Mouse (Mus musculus) CH12.LX (cell line): Measurements from ENCODE around the gene Prdm2.

Experiments
- CTCF ChIP-seq, 2 experiments: IDR thresholded peaks in 1 of 2; conservative IDR thresholded peaks in 1 of 2; 2 replicates each; pipeline ENCODE4 v1.5.1; 2011 to 2012; ENCODE audit warnings: low read depth in 2 of 2, low read length in 2 of 2, improper control_type of control experiment in 1 of 2, inconsistent platforms in 1 of 2, mild to moderate bottlenecking in 1 of 2, moderate library complexity in 1 of 2
- EP300 ChIP-seq: IDR thresholded peaks from 2 replicates; pipeline ENCODE4 v1.6.1; 2011; ENCODE audit warnings: low read length, improper control_type of control experiment
- MAX ChIP-seq: IDR thresholded peaks from 2 replicates; pipeline ENCODE4 v1.6.1; 2011; ENCODE audit warnings: low read length, improper control_type of control experiment
- MYC ChIP-seq: IDR thresholded peaks from 2 replicates; pipeline ENCODE4 v1.6.1; 2011; ENCODE audit warnings: low read depth, mild to moderate bottlenecking, improper control_type of control experiment, low read length
- NELFE ChIP-seq: IDR thresholded peaks from 2 replicates; pipeline ENCODE4 v1.6.1; 2011; ENCODE audit warnings: low read depth, low read length, improper control_type of control experiment
- POLR2A ChIP-seq: IDR thresholded peaks from 2 replicates; pipeline ENCODE4 v1.6.1; 2011; ENCODE audit warnings: low read depth, mild to moderate bottlenecking, improper control_type of control experiment, low read length
- ZKSCAN1 ChIP-seq: IDR thresholded peaks from 2 replicates; pipeline ENCODE4 v1.6.1; 2012; ENCODE audit warnings: low read depth, inconsistent platforms, low read length, improper control_type of control experiment, borderline replicate concordance

DNA sequence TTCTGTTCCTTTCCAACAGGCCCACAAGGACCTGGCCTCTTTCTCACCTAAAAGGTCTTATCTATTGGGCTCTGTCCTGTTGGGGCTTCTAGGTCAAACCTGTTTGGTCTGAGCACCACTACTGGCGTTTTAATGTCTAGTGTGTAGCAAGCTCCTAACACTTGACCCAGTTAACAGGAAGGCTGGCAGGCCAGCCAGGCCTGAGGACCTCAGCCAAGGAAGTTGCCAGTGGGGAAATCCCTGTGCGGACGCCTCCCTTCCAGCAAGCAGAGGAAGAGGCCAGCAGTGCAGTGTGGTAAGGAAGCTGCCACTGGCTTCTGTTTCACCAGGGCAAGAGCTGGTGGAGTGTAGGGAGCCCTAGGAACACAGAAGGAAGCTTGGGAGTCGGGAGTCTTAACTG lies 94.0 kb downstream of the Prdm2 start:
- no peak for TF ChIP-seq MYC
- TF ChIP-seq ZKSCAN1 = no peak
- no peak for TF ChIP-seq EP300
- TF ChIP-seq NELFE = no peak
- no peak for TF ChIP-seq POLR2A
- TF ChIP-seq CTCF (conservative IDR thresholded peaks at IDR 0.05 in 1 of 2, IDR thresholded peaks at IDR 0.05 in 1 of 2; ENCODE audit: low read depth in 2 of 2, low read length in 2 of 2) = no peak
- TF ChIP-seq MAX = no peak
